Mouse (Mus musculus): ENCODE results near the gene Tmed2. TPM values are rescaled to one million over a fixed set of nuclear protein-coding genes. Genes with fewer than 3 reads are reported as not detected.
A peak's percentile ranks its signal among the peaks of the same experiment; 100 is the strongest.
"Not testable (repeated sequence)": the region's sequence is repeated elsewhere in the genome, so short reads cannot be mapped to it uniquely, and the experiment has no call there.

Tmed2 gene
- polyA plus RNA-seq, 1 experiment: 133 TPM

DNA sequence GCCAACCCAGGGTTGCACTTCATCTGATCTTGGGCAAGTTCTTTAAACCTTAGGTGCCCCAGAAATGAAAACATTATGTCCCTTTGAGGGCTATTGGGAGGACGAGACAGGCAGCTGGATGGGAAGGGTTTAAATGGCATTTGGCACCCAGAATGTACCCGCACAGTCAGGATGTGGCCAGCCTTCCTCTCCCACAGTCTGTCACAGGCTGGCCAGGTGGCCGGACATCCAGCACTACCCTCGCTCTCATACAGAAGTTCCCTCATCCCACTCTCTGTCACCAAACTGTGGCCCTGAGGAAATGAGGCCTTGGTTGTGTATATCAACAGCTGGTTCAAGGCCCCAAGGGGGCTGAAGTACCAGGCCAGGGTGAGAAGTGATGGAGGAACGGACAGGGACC is 15.6 kb upstream of the Tmed2 start:
- DNase-seq (ENCODE audit: extremely low spot score in 1 of 2, low spot score in 1 of 2): no peak

DNA sequence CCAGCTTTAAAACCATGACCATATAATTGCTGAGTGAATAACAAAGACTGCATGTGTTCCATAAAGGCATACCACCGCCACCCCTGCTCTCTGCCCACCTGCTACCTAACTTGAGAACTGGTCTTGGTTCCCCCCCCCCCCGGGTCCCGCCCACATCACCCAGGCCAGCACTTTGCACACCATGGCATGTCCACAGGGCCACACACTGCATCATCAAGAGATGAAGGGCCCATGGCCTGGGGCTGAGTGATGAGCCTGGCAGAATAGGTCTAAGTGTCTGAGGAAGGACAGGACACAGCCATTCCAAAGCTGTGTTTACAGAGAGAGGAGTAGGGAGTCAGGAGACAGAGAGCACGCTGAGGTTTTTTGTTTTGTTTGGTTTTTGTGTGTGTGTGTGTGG is 12.1 kb upstream of the Tmed2 start:
- DNase-seq (ENCODE audit: extremely low spot score in 1 of 2, low spot score in 1 of 2): no peak

GRCm38 (mm10) chr5:124528791-124529190 is 11.7 kb upstream of the Tmed2 start:
- DNase-seq (ENCODE audit: extremely low spot score in 1 of 2, low spot score in 1 of 2): no peak

- no peak for DNase-seq (ENCODE audit: extremely low spot score in 1 of 2, low spot score in 1 of 2)
Observed at GRCm38 (mm10) chr5:124529191-124529651, 11.3 kb upstream of the Tmed2 start.

GRCm38 (mm10) chr5:124529697-124530096 is 10.8 kb upstream of the Tmed2 start:
- no peak for DNase-seq (ENCODE audit: extremely low spot score in 1 of 2, low spot score in 1 of 2)

DNA sequence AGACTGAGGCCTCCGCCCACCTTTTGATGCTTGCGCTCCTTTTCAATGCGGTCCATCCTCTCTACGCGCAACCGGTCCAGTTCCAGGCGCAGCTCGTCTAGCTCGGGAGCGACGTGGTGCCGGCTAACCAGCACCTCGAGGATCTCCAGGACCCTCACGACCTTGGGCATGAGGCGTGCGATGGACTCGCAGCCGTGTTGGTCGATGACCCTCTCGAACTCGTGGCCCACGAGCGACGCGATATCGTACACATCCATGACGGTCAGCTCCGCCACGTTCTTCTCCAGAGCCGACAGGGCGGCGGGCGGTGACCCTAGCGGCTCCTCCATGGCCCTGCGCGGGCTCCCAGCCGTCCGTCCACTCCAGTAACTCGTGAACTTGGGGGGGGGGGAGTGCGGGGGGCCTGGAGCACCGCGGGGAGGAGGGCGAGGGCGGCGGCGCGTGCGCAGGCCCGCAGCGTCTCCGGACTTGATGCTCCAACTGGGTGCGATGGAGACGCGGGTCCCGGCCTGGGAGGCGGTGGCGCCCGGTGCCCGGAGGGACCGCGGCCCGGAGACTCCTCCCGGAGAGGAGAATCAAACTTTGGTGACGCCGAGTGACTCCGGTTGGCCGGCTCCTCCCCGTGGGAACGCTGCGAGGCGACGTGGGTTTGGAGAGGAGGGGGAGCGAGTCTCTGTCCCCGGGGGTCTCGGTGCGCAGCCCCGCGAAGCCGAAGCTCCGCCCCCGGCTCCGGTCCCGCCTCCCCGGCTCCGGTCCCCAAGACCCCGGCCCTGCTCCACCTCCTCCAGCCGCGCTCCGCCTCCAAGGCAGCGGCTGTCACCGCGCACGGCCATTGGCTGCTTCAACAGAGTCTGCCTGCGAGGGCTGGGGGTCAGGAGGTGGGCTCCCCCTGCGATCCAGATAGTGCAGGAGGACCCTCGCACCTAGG is 9.6 kb upstream of the Tmed2 start, which contains the start of gene Rilpl1:
Gene Rilpl1 (minus strand): TSS at position 737 of the 928 bp plus-strand sequence.
- DNase-seq (ENCODE audit: extremely low spot score in 1 of 2, low spot score in 1 of 2): peak in 1 of 2 experiments; percentile 75

DNA sequence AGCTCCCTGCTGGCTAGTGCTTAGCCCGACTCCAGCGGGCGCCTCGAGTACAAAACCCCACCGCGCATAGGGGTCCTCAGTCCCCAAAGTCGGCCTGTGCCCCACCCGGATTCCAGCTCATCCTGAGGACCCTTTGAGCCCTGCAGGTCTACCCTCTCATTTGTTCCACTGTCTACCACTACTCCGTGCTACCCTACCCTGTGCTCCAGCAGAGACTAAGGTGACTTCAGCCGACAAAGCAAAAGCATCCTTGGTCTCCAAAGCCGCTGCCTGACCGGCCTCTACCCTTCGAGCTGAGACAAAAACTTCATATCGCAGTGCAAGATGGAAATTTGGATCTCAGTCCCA is 8.9 kb upstream of the Tmed2 start:
- no peak for DNase-seq (ENCODE audit: extremely low spot score in 1 of 2, low spot score in 1 of 2)

DNA sequence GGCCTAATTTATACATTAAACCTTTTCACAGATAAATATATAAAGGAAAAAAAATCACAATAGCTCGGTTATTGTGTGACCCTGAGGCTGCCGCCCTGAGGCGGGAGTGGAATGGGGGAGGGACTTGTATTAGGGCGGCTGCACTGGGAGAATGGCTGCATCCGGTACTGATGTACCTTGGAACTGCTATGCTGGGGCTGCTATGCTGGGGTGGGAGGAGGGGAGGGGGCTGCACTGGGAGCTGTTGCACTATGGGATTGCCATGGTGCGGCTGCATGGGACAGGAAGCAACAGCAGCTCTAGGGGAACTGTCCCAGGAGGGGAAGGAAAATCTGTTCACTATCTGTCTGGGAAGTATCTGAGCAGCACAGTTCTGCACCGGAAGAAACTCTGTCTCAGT is 8.0 kb upstream of the Tmed2 start:
- DNase-seq (ENCODE audit: extremely low spot score in 1 of 2, low spot score in 1 of 2): no peak

- DNase-seq (ENCODE audit: extremely low spot score in 1 of 2, low spot score in 1 of 2): no peak
Observed at GRCm38 (mm10) chr5:124535016-124535415, 5.5 kb upstream of the Tmed2 start.

DNA sequence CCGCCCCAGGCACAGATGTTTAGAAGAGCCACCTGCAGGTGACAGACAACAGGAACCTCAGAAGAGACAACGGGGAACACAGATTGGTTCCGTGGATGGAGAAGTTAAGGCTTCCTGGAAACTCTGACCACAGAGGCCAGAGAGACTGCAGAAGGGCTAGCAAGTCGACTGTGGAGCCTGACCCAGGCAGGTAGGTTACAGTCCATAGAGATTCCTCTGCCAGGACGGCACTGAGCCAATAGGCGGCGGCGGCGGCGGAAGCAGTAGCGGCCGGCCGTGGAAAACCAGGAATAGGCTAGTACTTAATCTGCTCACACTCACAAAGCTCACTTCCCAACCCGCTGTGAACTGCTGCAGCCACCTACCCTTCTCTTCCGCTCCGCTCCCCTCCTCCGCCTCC is 3.7 kb upstream of the Tmed2 start:
- peak in 1 of 2 experiments; percentile 30 for DNase-seq (ENCODE audit: extremely low spot score in 1 of 2, low spot score in 1 of 2)

- DNase-seq (ENCODE audit: extremely low spot score in 1 of 2, low spot score in 1 of 2): peak; percentile 52 to 90
Observed at GRCm38 (mm10) chr5:124538813-124539792, 1.4 kb upstream of the Tmed2 start.

DNA sequence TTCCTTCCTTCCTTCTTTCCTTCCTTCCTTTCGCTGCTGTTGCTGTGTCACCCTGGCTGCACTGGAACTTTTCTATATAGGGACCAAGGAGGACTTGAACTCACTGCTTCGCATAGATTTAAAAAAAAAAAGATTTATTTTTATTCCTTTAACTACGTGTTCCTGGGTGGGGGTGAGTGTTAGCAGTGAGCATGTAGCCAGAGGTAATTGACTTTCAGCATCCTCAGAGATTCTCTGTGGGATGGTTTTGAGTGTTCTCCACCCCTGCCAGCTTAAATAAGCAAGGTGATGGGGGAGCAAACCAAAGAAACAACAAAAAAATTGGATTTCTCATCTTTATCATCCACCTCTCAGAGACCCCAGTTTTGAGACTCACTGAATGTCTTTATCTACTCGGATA is 590 bp upstream of the Tmed2 start:
- no peak for DNase-seq (ENCODE audit: extremely low spot score in 1 of 2, low spot score in 1 of 2)

DNA sequence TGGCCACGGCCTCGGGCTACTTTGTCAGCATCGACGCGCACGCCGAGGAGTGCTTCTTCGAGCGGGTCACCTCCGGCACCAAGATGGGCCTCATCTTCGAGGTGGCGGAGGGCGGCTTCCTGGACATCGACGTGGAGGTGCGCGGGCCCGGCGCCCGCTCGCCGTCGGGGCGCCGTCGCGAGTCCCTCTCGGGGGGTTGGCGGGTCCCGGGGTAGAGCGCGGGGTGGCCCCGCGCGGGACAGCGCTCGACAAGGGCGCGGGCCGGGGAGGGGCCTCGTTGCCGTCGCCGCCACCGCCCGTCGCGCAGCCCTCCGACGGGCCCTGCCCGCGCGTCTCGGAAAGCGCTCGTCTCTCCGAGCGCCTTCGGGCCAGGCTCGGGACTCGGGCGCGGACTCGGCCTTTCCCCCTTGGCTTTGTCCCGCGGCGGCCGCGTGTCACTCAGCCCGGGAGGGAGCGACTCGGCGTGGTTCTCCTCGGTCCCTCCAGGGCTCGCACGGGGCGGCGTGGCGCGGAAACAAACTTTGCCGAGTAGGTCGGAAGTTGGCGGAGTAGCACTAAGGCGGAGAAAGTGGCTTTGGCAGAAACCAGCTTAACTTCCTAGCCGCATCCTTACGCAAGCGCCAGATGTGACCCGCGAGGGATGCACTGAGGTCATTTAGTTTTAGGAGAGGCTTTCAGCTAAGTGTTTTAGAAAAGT is 558 bp downstream of the Tmed2 start:
- DNase-seq (ENCODE audit: extremely low spot score in 1 of 2, low spot score in 1 of 2): no peak

DNA sequence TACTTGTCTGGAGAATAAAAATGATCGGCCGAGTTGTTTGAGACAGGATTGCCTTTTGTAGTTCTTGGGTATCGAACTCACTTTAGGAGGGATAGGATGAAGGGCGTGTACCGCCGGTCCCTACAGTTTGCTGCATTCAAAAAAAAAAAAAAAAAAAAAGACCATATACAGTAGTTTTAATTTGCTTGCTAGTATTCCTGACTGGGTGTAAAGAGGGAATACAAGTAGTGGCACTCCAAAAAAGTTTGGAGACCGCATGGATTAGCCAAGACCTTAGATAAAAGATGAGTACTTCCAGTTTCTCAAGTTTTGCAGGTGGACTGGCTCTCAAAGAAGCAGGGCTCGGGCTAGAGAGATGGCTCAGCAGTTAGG is 1.1 kb downstream of the Tmed2 start:
- DNase-seq (ENCODE audit: extremely low spot score in 1 of 2, low spot score in 1 of 2): no peak

GRCm38 (mm10) chr5:124550737-124551136 is 10.2 kb downstream of the Tmed2 start:
- not testable (repeated sequence) for DNase-seq (ENCODE audit: extremely low spot score in 1 of 2, low spot score in 1 of 2)

- DNase-seq (ENCODE audit: extremely low spot score in 1 of 2, low spot score in 1 of 2): not testable (repeated sequence)
Observed at GRCm38 (mm10) chr5:124551349-124552093, 11.0 kb downstream of the Tmed2 start.

DNA sequence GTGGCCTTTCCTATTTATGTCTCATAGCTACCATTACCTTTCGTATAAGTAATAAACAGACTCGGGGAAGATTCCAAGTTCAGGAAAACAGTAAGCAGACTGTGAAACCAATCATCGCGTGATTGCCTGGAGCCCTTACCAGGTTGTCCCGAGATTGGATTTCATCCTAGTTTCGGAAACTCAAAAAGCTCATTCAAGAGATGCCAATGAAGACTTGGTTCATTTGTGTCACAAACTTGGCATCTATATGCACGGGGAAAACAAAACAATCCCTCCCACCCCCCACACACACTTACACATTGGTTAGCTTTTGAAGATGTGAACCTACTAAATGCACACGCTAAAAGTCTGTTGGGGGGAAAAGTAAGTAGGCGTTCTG is 11.6 kb downstream of the Tmed2 start:
- no peak for DNase-seq (ENCODE audit: extremely low spot score in 1 of 2, low spot score in 1 of 2)

DNA sequence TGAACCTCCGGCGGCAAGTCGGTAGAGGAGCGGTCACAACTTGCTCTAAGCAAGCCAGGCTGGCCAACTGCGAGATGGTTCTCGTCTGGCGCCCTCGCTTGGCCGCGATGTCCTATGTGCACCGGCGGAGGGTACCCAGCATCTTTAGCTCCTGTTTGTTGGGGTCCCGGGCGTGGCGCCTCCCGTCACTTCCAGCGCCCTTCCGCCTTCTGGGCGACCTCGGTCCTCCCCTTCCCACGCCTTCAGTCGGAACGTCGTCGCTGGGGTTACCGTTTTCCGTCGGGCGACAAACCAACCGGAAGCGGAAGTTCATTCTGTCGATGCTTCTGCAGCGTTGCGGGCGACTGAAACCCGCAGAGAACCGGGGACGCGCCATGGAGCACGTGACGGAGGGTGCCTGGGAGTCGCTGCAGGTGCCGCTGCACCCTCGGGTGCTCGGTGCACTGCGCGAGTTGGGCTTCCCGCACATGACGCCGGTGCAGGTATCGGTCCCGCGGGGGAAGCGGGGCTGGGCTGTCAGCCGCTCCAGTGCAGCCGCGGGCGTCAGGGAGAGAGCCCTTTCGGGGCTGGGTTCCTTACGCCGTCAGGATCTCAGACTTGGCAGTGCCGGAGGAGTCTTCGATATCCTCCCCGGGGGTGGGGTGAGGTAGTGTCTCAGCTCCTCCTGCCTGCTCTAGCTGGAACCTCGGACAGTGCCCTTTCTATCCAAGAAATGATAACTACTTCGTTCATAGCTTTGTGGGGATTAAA is 12.2 kb downstream of the Tmed2 start, which contains the start of gene Ddx55:
Gene Ddx55 (plus strand): TSS at position 307 of the 750 bp plus-strand sequence.
- peak; percentile 79 to 92 for DNase-seq (ENCODE audit: extremely low spot score in 1 of 2, low spot score in 1 of 2)

DNA sequence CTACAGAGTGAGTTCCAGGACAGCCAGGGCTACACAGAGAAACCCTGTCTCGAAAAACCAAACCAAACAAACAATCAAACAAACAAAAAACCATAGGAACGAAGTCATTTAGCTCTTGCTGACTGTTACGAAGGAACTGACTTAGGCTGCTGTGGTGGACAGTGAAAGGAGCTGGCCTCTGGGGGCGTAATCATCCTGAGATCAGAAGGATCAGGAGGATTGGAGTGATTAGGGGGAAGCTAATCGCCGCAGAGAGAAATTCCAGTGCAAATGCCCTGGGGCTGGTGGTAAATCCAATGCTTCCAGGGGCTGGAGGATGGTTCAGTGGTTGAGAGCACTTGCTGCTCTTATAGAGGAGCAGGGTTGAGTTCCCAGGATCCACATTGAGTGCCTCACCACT is 13.1 kb downstream of the Tmed2 start:
- no peak for DNase-seq (ENCODE audit: extremely low spot score in 1 of 2, low spot score in 1 of 2)
